Mouse (Mus musculus) ovary, postnatal 14 days (tissue): ENCODE measurements around the gene Gopc.

Experiments used
- DNase-seq: peaks from one replicate; pipeline ENCODE4 v3.0.0; 2022; ENCODE audit warnings: low spot score

Gene Gopc

GRCm38 (mm10) chr10:52381845-52382591, at the start of gene Gopc:
TSS of gene Gopc (minus strand) at chr10:52382124.
- peak; percentile 95 for DNase-seq

DNA sequence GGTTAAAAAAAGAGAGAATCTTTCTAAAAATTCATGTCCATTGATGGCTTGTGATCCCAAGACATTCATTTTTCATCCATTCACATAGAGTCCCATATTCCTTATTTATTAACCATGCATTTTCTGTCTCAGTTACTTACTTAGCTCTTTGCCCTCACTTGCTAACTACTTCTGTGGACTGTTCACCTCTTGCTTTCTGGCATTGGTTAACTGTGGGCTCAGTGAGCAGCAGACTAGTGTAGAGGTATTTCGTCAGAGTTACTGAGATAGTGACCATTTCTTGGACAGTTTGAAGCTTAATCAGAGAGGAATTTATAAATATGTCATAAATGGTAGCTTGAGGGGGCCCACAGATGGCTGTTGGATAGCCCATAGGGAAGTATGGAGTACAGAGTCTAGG, 49.0 kb upstream of the Gopc start:
- no peak for DNase-seq

DNA sequence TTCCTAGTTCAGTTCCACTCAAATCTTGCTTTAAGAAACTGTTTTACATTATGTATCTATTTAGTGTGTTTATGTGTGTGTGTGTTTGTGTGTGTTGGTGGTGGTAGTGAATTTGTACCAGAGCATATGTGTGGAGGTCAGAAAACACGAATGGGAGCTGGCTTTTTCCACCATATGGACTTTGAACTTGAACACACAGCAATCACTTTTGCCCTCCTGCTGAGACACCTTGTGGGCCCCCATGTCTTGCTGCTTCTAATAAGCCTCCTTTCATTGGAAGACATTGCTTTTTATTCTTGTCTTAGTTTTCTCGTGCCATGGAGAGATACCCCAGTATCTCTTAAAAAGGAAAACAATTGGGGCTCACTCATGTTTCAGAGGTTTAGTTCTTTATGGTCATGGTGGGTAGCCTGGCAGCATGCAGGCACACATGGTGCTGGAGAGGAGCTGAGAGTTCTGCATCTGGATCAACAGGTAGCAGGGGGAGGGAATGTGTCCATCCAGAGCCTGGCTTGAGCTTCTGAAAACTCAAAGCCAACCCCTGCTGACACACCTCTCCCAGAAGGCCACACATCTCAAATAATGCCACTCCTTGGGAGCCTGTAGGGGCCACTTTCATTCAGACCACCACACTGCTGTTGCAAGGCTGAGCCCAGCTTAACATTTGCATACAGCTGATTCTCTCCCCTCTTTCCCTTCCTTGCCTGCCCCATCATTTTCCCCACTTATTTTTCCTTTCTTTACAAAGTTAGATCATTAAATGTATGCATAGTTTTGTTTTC, 45.9 kb upstream of the Gopc start:
- DNase-seq = no peak

- DNase-seq = no peak
These were observed 44.5 kb upstream of the Gopc start for GRCm38 (mm10) chr10:52426314-52426980.

GRCm38 (mm10) chr10:52423097-52423496, 41.2 kb upstream of the Gopc start:
- DNase-seq = no peak

- DNase-seq = no peak
These were observed 39.8 kb upstream of the Gopc start for GRCm38 (mm10) chr10:52421716-52422115.

DNA sequence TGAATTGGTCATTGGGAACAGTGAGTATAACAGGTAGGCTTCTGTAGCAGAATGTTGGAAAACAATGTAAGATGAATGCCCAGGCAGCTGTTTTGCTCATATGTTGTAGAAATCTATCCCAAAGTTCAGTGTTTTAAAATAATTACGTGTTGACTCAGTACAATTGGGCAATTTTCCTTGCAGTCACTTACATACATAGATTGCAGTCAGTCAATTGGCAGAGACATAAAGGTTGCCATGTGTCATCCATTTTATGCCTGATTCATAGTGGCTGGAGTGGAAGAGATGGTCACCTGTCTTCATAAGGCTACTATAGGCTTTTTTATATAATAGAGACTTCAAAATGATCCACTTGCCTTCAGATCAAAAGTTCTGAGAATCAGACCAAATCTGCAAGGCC, 38.6 kb upstream of the Gopc start:
- no peak for DNase-seq

- DNase-seq = no peak
These were observed 37.5 kb upstream of the Gopc start for GRCm38 (mm10) chr10:52419402-52419801.

DNA sequence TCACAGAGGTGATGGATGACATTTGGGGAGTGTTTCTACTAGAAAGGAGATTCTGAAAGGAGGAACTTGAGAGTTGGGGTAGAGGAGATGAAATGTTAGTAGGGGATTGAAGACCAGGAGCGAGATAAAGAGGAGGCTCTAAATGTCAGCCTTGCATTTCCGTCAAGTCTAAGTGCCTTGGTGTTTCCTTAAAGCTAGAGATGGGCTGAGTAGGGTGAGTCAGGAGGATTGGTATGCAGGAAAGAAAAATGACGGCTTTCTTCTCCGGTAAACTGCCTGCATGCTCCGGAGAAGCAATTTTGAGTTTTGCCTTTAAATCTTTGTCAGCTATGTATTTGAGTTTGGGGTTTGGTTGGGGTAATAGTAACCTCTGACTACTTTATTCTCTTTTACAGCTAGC, 37.0 kb upstream of the Gopc start:
- no peak for DNase-seq

GRCm38 (mm10) chr10:52417998-52418860, 36.3 kb upstream of the Gopc start:
- no peak for DNase-seq

DNA sequence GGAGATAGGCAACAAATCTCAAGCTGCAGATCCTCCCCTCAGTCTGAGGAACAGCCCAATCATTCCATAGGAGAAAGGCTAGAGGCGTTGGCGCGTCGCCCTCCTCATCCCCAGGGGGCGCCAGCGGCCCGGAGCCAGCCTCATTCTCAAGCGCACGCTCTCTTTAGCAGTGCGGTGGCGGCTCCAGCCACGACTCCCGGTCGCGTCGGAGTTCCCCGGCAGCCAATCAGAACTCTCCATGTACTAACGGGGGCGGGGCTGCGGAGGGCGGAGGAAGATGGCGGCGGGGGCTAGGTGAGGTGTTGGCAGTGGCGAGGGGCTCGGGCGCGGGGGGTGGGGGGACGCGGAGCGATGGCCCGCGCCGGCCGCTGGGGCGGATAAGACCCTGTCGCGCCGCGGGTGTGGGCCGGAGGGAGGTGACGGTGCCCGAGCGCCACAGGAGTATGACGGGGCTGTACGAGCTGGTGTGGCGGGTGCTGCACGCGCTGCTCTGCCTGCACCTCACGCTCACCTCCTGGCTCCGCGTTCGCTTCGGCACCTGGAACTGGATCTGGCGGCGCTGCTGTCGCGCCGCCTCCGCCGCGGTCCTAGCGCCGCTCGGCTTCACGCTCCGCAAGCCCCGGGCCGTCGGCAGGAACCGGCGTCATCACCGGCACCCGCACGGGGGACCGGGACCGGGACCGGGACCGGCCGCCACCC, 35.5 kb upstream of the Gopc start, which contains the start of gene Nus1:
TSS of gene Nus1 (plus strand) at position 249 of the 699 bp plus-strand sequence.
- peak; percentile 92 for DNase-seq

DNA sequence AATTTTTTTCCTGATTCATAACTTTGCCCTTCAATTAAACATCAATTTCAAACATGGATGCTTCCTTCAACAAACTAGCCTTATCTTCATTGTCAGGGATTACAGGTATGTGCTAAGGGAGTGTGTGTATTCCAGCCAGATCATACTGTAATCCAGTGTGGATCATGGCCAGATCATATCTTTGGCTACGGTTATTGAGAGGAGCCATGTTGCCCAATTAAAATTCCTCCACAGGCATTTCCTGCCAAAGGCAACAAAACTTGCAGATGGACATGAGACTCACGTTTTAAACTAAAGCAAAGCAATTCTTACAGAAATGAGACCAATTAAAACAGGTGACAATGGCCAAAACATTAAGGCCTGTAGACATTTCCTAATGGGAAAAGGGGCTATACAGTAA, 34.5 kb upstream of the Gopc start:
- DNase-seq = no peak

GRCm38 (mm10) chr10:52415020-52415419, 33.1 kb upstream of the Gopc start:
- no peak for DNase-seq

- DNase-seq = no peak
These were observed 25.6 kb upstream of the Gopc start for GRCm38 (mm10) chr10:52407526-52407925.

GRCm38 (mm10) chr10:52405160-52405559, 23.2 kb upstream of the Gopc start:
- DNase-seq = no peak

- no peak for DNase-seq
These were observed 17.8 kb upstream of the Gopc start for GRCm38 (mm10) chr10:52399722-52400121.

- no peak for DNase-seq
These were observed 16.8 kb upstream of the Gopc start for GRCm38 (mm10) chr10:52398715-52399114.

GRCm38 (mm10) chr10:52396647-52397046, 14.7 kb upstream of the Gopc start:
- no peak for DNase-seq

- no peak for DNase-seq
These were observed 9.3 kb upstream of the Gopc start for GRCm38 (mm10) chr10:52391208-52391607.

DNA sequence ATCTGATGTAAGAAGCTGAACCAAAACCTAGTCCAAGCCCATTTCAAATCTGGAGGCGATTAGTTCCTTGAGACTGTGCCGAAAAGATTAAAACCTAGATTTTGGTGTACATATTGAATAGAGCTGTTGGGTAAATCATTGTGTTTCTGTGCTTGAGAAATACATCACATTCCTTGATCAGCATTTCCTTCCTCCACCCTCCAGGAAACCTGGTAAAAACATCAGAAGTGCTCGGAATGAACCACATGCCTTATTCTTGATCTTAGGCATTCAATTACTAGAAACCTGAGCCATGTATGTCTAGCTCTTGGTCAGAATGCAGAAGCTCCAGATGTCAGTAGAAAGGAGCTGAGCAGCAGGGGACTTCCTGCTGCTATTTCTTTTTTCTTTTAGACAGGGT, 7.5 kb upstream of the Gopc start:
- no peak for DNase-seq

GRCm38 (mm10) chr10:52388922-52389430, 7.1 kb upstream of the Gopc start, which contains the start of gene Nepn:
TSS of gene Nepn (plus strand) at chr10:52388972.
- no peak for DNase-seq
